Mouse (Mus musculus) midbrain, embryonic 11.5 days (tissue): Measurements from ENCODE around the gene Ap2a2. TPM values are rescaled to one million over a fixed set of nuclear protein-coding genes. Genes with fewer than 3 reads are reported as not detected.
"Not testable (repeated sequence)": the region's sequence is repeated elsewhere in the genome, so short reads cannot be mapped to it uniquely, and the experiment has no call there.

Experiments used
- ATAC-seq: fragments of 200-750 bp; cut with Nextera tagmentation; 2 replicates; pipeline ENCODE4 v1.8.0; 2017; ENCODE audit warnings: moderate TSS enrichment, moderate library complexity; ENCODE audit not compliant: low FRiP score
- DNase-seq: peaks from one replicate; pipeline ENCODE4 v3.0.0; 2015; ENCODE audit warnings: low spot score; ENCODE audit errors: missing footprints
- H3K27ac ChIP-seq: fragments of 300-500 bp; sonication (generic); 2 replicates; pipeline ENCODE4 v1.5.1; 2014; ENCODE audit warnings: low read depth, low read length
- H3K27me3 ChIP-seq: fragments of 300-500 bp; sonication (generic); 2 replicates; pipeline ENCODE4 v1.6.1; 2014; ENCODE audit warnings: mild to moderate bottlenecking, low read length, moderate library complexity, mixed read lengths; ENCODE audit not compliant: control insufficient read depth, insufficient read depth
- H3K36me3 ChIP-seq: fragments of 300-500 bp; sonication (generic); 2 replicates; pipeline ENCODE4 v1.6.1; 2014; ENCODE audit warnings: mild to moderate bottlenecking, low read length, moderate library complexity, mixed read lengths; ENCODE audit not compliant: control insufficient read depth, insufficient read depth
- H3K4me1 ChIP-seq: fragments of 300-500 bp; sonication (generic); 2 replicates; pipeline ENCODE4 v1.6.1; 2014; ENCODE audit warnings: low read length; ENCODE audit not compliant: control insufficient read depth, insufficient read depth
- H3K4me2 ChIP-seq: fragments of 300-500 bp; sonication (generic); 2 replicates; pipeline ENCODE4 v1.6.1; 2014; ENCODE audit warnings: mild to moderate bottlenecking, moderate library complexity
- H3K4me3 ChIP-seq: fragments of 300-500 bp; sonication (generic); 2 replicates; pipeline ENCODE4 v1.5.1; 2014; ENCODE audit warnings: low read depth, low read length
- H3K9ac ChIP-seq: fragments of 300-500 bp; sonication (generic); 2 replicates; pipeline ENCODE4 v1.6.1; 2014; ENCODE audit warnings: low read length
- H3K9me3 ChIP-seq: fragments of 300-500 bp; sonication (generic); 2 replicates; pipeline ENCODE4 v1.6.1; 2016; ENCODE audit warnings: low read length; ENCODE audit not compliant: control insufficient read depth
- WGBS: fragments of 180-500 bp; shearing (Covaris S2); extraction: QIAGEN DNeasy Blood & Tissue Kit; methylation state at CpG from one replicate; pipeline ENCODE4 v1.1.7; 2014; 5-methylcytosine and 5-hydroxymethylcytosine counted together
- polyA plus RNA-seq: library from polyadenylated mRNA; unstranded; fragments of >200 nt; fragmentation: Nextera tagmentation; extraction: Ambion mirVana; gene quantifications from 2 replicates; pipeline ENCODE4 v1.2.1, GENCODE M21; 2014

Gene Ap2a2
- polyA plus RNA-seq, 1 experiment from 2014 or later = 81.1 TPM

DNA sequence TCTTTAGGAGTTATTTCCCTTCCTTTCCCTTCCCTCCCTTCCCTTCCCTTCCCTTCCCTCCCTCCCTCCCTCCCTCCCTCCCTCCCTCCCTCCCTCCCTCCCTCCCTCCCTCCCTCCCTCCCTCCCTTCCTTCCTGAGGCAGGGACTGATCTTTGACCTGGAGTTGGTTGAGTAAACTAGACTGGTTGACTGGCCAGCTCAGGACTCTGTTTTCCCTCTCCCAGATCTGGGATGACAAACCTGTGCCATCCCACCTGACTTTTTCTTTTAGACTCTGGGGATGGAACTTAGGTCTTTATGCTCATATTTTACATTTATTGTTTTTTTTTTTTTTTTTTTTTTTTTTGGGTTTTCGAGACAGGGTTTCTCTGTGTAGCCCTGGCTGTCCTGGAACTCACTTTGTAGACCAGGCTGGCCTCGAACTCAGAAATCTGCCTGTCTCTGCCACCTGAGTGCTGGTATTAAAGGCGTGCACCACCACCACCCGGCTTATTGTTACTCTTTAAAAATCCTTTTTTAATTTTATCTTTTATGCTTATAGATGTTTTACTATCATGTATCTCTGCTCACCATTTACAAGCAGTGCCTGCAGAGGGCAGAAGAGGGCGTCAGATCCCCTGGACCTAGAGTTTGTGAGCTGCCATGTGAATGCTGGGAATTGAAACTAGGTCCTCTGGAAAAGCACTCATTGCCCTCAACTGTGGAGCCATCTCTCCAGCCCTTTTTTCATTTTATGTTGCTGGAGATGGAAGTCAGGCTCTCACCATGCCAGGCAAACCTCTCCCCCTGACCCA lies 22.3 kb downstream of the Ap2a2 start:
- DNase-seq (peak; percentile 51), ATAC-seq (no peak)
- no peak overlapping the region for H3K9ac ChIP-seq
- H3K4me2 ChIP-seq = no peak overlapping the region
- 89% methylated on average over 4 of the region's 5 CpGs for WGBS
- H3K9me3 ChIP-seq = no peaks in the 10 kb centered on the region
- no peaks in the 10 kb centered on the region for H3K27me3 ChIP-seq
- H3K4me1 ChIP-seq = no peaks in the 10 kb centered on the region
- no peak overlapping the region for H3K4me3 ChIP-seq
- H3K36me3 ChIP-seq = no peaks in the 10 kb centered on the region
- no peak overlapping the region for H3K27ac ChIP-seq

DNA sequence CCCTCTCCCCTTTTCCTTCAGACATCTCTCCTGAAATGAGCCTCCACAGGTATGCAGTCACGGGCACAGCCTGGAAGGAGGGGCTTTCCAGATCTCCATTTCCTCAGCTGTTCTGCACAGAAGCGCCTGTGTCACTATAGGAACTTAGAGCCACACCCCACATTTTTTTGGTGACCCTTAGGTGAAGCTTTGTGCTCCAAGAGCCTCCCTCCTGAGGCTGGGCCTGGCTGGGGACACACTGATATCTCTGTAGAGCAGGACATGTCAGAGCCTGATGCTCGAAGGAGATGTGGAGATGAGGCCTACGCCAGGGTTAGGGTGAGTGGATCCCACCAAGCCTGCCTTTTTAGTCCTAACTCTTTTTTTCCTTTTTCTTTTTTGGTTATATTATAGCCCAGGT lies 23.3 kb downstream of the Ap2a2 start:
- DNase-seq (no peak), ATAC-seq (no peak)
- 87% methylated on average over 4 of the region's 4 CpGs for WGBS
- Histone ChIP-seq H3K4me3 (no peak overlapping the region), H3K9ac (no peak overlapping the region), H3K27me3 (no peaks in the 10 kb centered on the region), H3K4me2 (no peak overlapping the region), H3K4me1 (no peaks in the 10 kb centered on the region), H3K36me3 (no peaks in the 10 kb centered on the region), H3K27ac (no peak overlapping the region), H3K9me3 (no peaks in the 10 kb centered on the region)

DNA sequence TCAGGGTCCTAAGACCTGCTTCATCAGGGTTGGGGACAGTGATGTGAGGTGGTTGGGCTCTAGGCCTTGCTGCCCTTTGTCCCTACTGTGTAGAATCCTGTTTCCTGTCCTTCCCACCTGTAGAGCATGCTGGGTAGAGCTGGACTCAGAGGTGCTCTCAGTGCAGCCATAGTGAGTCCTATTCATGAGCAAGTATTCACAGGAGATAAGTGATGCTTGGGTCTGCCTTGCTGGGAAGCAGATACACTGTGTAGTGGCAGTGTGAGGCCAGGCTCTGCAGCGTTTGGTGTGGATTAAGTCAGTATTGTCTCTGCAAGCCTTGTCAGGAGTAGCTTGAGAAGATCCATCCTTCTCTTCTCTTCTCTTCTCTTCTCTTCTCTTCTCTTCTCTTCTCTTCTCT lies 23.9 kb downstream of the Ap2a2 start:
- Histone ChIP-seq H3K9ac (no peak overlapping the region), H3K9me3 (no peaks in the 10 kb centered on the region), H3K36me3 (no peaks in the 10 kb centered on the region), H3K27me3 (no peaks in the 10 kb centered on the region), H3K4me2 (no peak overlapping the region), H3K4me3 (no peak overlapping the region), H3K4me1 (no peaks in the 10 kb centered on the region), H3K27ac (no peak overlapping the region)
- 67% methylated on average over 1 of the region's 1 CpGs for WGBS
- DNase-seq = peak; percentile 81
- ATAC-seq = no peak

DNA sequence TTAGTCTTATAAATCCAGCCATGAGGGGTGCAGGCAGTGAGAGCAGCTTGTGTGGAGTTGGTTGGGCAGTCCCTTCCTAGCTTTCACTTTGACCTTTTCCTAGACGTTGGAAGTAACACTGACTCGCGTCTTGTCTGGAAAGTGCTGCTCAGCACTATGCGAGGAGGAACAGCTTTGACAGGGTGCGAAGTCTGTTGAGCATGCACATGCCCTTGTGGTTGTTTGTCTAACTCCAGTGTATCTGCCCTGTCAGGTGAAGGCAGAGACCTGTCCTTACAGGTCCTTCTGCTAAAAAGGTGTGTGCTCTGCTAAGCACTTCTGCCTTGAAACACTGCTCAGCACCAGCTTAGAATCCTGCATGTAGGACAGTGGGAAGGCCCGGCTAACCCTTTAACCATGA lies 26.9 kb downstream of the Ap2a2 start:
- Histone ChIP-seq H3K4me3 (no peak overlapping the region), H3K9me3 (no peaks in the 10 kb centered on the region), H3K9ac (no peak overlapping the region), H3K27me3 (no peaks in the 10 kb centered on the region), H3K36me3 (no peaks in the 10 kb centered on the region), H3K27ac (no peak overlapping the region), H3K4me1 (no peaks in the 10 kb centered on the region), H3K4me2 (no peak overlapping the region)
- no peak for ATAC-seq
- WGBS = 94% methylated on average over 6 of the region's 6 CpGs
- DNase-seq = no peak

DNA sequence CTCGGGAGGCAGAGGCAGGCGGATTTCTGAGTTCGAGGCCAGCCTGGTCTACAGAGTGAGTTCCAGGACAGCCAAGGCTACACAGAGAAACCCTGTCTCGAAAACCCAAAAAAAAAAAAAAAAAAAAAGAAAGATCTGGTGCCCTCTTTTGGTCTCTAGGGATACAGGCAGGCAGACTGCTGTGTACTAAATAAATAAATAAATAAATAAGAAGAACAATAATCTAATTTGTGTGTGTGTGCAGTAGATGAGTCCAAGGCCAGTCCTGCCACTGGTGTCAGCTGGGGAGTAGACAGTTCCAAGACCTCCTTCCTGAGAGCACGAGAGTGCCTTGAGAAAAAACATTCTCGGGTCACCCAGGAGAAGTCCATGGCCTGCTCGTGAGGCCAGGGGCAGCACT lies 28.3 kb downstream of the Ap2a2 start:
- not testable (repeated sequence) for ATAC-seq, H3K36me3 ChIP-seq
- 93% methylated on average over 6 of the region's 7 CpGs for WGBS

DNA sequence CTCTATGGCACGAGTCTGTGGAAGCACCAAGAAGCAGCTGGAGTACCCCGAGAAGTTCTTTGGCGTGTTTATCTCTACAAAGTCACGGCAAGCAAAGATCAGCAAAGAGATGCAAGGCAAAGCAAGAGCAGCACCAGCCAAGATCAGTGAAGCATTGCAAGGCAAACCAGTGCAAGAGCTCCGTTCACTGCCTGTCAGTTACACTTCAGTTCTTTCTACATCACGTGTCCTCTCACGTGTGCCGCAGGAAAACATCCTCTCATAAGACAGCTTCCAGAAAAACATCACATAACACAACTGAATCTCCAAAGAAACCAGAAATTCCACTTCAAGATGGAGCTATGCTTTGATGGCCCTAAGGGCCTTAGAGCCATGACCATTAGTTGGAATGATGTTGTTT lies 29.0 kb downstream of the Ap2a2 start:
- H3K4me3 ChIP-seq = no peak overlapping the region
- DNase-seq (peak; percentile 33), ATAC-seq (no peak)
- no peaks in the 10 kb centered on the region for H3K4me1 ChIP-seq
- no peak overlapping the region for H3K9ac ChIP-seq
- no peak overlapping the region for H3K27ac ChIP-seq
- H3K27me3 ChIP-seq = no peaks in the 10 kb centered on the region
- H3K36me3 ChIP-seq = no peaks in the 10 kb centered on the region
- H3K9me3 ChIP-seq = no peaks in the 10 kb centered on the region
- 94% methylated on average over 8 of the region's 8 CpGs for WGBS
- no peak overlapping the region for H3K4me2 ChIP-seq

More for the DNA sequence above, 28.3 kb downstream of the Ap2a2 start:
- peak; percentile 79 for DNase-seq
- not testable (repeated sequence) for H3K9me3 ChIP-seq, H3K27ac ChIP-seq, H3K9ac ChIP-seq, H3K4me2 ChIP-seq, H3K27me3 ChIP-seq, H3K4me1 ChIP-seq, H3K4me3 ChIP-seq

DNA sequence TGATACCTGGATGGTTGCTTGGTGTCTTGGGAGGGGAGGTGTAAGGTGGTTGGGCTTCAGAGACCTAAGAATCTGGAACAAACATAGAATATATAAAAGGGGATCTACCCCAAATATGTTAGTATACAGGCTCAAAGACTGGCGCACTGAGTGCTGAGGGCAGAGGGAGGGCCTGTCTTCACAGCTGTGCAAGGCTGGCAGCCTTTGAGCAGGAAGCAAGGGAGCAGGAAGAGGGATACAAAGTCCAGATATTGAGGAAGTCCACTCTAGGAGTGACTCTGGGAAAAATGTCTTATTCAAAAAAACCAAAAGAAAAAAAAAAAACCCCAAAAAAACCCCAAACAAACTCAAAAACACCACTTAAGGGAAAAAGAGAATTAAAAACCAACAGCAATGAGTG lies 30.1 kb downstream of the Ap2a2 start:
- DNase-seq = peak; percentile 12
- Histone ChIP-seq H3K36me3 (no peaks in the 10 kb centered on the region), H3K4me1 (no peaks in the 10 kb centered on the region), H3K4me3 (no peak overlapping the region), H3K9me3 (no peaks in the 10 kb centered on the region), H3K27ac (no peak overlapping the region), H3K4me2 (no peak overlapping the region), H3K27me3 (no peaks in the 10 kb centered on the region), H3K9ac (no peak overlapping the region)
- no peak for ATAC-seq
- 90% methylated on average over 1 of the region's 1 CpGs for WGBS

DNA sequence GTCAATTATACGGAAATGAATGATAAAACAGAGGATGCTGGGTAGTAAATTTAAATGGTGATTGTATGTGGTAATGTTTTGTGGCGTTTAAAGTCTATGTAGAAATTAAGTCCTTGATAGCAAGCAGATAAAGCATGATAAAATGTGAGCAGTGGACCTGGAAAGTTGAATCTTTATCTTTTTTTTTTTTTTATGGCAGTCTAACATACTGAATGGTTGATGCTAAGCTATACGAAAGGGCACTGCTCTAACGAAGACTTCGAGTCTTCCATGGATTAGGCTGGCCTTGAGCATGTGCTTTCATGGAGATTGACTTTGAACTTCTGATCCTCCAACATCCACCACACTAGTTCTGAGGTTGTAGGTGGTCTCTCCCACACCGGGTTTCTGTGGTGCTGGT lies 31.1 kb downstream of the Ap2a2 start:
- Histone ChIP-seq H3K4me1 (no peaks in the 10 kb centered on the region), H3K36me3 (peaks cover 5% of the 10 kb centered on the region; the same call in 1 of the 2 replicates), H3K4me2 (no peak overlapping the region), H3K27me3 (no peaks in the 10 kb centered on the region), H3K27ac (no peak overlapping the region), H3K9me3 (no peaks in the 10 kb centered on the region), H3K9ac (no peak overlapping the region), H3K4me3 (no peak overlapping the region)
- 95% methylated on average over 6 of the region's 6 CpGs for WGBS
- DNase-seq (peak; percentile 12), ATAC-seq (no peak)

DNA sequence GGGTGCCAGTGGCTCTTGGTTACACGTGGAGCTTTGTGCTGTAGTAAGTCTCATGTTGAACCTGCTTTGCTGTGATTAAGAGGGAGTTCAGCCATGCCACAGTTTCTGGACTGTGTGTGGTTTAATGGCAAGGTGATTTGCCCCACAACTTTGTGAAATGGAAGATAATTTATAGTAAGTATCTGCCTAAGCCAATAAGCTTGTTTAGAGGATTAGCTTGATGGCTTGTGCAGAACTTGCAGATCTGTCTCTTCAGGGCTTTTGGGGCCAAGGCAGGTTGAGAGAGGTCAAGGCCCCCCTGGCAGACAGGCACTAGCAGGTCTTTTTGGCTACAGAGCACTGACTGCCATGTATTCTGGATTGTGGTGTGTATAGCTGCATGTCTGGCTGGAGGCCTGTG lies 35.0 kb downstream of the Ap2a2 start:
- H3K4me1 ChIP-seq = no peaks in the 10 kb centered on the region
- ATAC-seq (no peak), DNase-seq (peak; percentile 10)
- H3K4me3 ChIP-seq = no peak overlapping the region
- no peak overlapping the region for H3K4me2 ChIP-seq
- WGBS = 83% methylated on average over 1 of the region's 1 CpGs
- H3K27ac ChIP-seq = no peak overlapping the region
- no peak overlapping the region for H3K9ac ChIP-seq
- H3K36me3 ChIP-seq = peaks cover 5% of the 10 kb centered on the region
- no peaks in the 10 kb centered on the region for H3K9me3 ChIP-seq
- no peaks in the 10 kb centered on the region for H3K27me3 ChIP-seq
